8 mouse cellular contexts compared by ENCODE assay signal in the genomic region with DNA sequence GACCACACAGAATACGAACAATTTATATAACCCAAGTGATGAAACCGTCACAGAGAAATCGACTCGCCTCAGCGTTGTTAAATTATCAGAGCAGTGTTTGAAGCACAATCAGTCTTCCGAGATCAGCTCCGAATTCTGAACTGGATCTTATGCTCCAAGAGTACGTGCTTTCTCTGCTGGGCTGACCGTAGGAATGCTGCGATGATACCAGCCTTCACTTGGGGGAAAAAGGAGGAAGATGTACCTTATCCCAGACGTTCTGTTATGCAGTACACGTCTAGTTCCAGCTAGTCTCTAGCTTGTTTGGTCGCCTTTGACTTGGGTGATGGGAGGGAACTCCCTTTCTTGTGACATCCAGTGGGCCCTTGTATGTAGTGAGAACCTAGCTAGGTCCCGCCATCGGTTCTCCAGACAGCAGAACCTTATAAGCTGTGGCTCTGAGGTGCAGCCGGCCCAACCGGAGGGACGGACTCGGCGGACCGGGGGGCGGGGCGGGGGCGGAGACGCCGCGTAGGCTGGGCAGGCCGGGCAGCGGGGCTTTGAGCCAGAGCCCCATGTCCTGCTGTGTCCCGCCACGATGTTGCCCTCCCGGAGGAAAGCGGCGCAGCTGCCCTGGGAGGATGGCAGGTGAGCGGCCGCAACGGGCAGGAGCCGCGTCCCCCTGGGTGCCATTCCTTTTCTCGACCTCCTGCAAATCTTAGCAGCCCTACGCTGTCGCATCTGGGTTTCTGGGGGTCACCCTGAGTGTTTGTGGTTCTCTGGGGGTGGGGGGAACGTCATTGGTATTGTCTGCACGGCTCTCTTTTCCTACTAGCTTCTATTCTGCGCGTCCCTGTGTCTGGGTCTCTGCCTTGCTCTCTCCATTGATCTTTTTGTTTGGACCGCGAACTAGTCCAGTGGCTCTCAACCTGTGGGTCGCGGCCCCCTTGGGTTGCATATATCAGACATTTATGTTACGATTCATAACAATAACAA. TPM values are rescaled to one million over a fixed set of nuclear protein-coding genes. Genes with fewer than 3 reads are reported as not detected.
DNase-seq lines count a peak whose midpoint lies in the region; ATAC-seq and TF ChIP-seq lines count a peak whose summit lies in the region.

TSS of gene B4galt7 (plus strand) at position 331 of the 975 bp plus-strand sequence.

- H3K27me3 ChIP-seq in embryonic facial prominence, embryonic 14.5 days (replicated peaks; ENCODE audit: control insufficient read depth, insufficient read depth, low read length): no peaks in the 10 kb centered on the region
- no peaks in the 10 kb centered on the region for H3K27me3 ChIP-seq in limb, embryonic 14.5 days (ENCODE audit: control insufficient read depth, insufficient read depth, low read length)
- H3K27me3 ChIP-seq in midbrain, embryonic 16.5 days (ENCODE audit: control insufficient read depth, insufficient read depth, low read depth, low read length): no peaks in the 10 kb centered on the region
- no peaks in the 10 kb centered on the region for H3K27me3 ChIP-seq in spleen, adult 2 months (ENCODE audit: control insufficient read depth, insufficient read depth, low read length)

- TF ChIP-seq POLR2A in limb, embryonic 14.5 days (IDR thresholded peaks at IDR 0.05; ENCODE audit: borderline replicate concordance, extremely low read depth, insufficient read depth, insufficient read length): 0 out of 2 replicates have a peak, but pooled peaks have one; percentile 29
- peak; percentile 22 for TF ChIP-seq POLR2A in spleen, adult 2 months (IDR thresholded peaks at IDR 0.05; ENCODE audit: low read depth, low read length)

- H3K27ac ChIP-seq in embryonic facial prominence, embryonic 14.5 days (replicated peaks; ENCODE audit: low read depth, low read length): no peak within 1 kb of the TSS; the same call in 1 of the 2 replicates
- H3K27ac ChIP-seq in limb, embryonic 14.5 days (replicated peaks; ENCODE audit: low read depth, low read length): no peak within 1 kb of the TSS
- H3K27ac ChIP-seq in midbrain, embryonic 16.5 days (ENCODE audit: low read length): peak within 1 kb of the TSS; percentile 81
- H3K27ac ChIP-seq in spleen, adult 2 months (ENCODE audit: insufficient read depth, low read length): peak within 1 kb of the TSS; percentile 62

- peak within 1 kb of the TSS; percentile 68 for H3K4me2 ChIP-seq in embryonic facial prominence, embryonic 14.5 days (ENCODE audit: low read depth, low read length)
- H3K4me2 ChIP-seq in limb, embryonic 14.5 days (replicated peaks; ENCODE audit: low read depth, low read length, severe bottlenecking): peak within 1 kb of the TSS; percentile 48
- H3K4me2 ChIP-seq in midbrain, embryonic 16.5 days (ENCODE audit: low read length): peak within 1 kb of the TSS; percentile 76

- WGBS in embryonic facial prominence, embryonic 14.5 days: 11% methylated on average over 37 of the region's 51 CpGs
- 9% methylated on average over 51 of the region's 51 CpGs for WGBS in limb, embryonic 14.5 days
- 9% methylated on average over 45 of the region's 51 CpGs for WGBS in midbrain, embryonic 16.5 days
- 6% methylated on average over 47 of the region's 51 CpGs for WGBS in spleen, adult 2 months

- H3K9ac ChIP-seq in embryonic facial prominence, embryonic 14.5 days (ENCODE audit: low read depth, low read length): peak within 1 kb of the TSS; percentile 85
- H3K9ac ChIP-seq in limb, embryonic 14.5 days (ENCODE audit: low read depth, low read length, severe bottlenecking): peak within 1 kb of the TSS; percentile 77
- H3K9ac ChIP-seq in midbrain, embryonic 16.5 days (ENCODE audit: low read depth, low read length): peak within 1 kb of the TSS; percentile 94

- no peak for TF ChIP-seq CTCF in spleen, adult 2 months (IDR thresholded peaks at IDR 0.05; ENCODE audit: extremely low read depth, insufficient read depth, insufficient read length, insufficient replicate concordance)

- H3K4me3 ChIP-seq in embryonic facial prominence, embryonic 14.5 days (ENCODE audit: low read depth, low read length): peak within 1 kb of the TSS; percentile 90
- H3K4me3 ChIP-seq in limb, embryonic 14.5 days (replicated peaks; ENCODE audit: low read length): peak within 1 kb of the TSS; percentile 75
- peak within 1 kb of the TSS; percentile 95 for H3K4me3 ChIP-seq in midbrain, embryonic 16.5 days (ENCODE audit: low read depth, low read length)
- H3K4me3 ChIP-seq in spleen, adult 2 months (ENCODE audit: extremely low read depth, insufficient read depth, insufficient read length): peak within 1 kb of the TSS; percentile 96

- H3K9me3 ChIP-seq in embryonic facial prominence, embryonic 14.5 days (ENCODE audit: control insufficient read depth, low read length): no peaks in the 10 kb centered on the region
- no peaks in the 10 kb centered on the region for H3K9me3 ChIP-seq in limb, embryonic 14.5 days (ENCODE audit: control insufficient read depth, low read length)
- no peaks in the 10 kb centered on the region for H3K9me3 ChIP-seq in midbrain, embryonic 16.5 days (replicated peaks; ENCODE audit: control insufficient read depth, low read length, poor library complexity, severe bottlenecking)

- H3K36me3 ChIP-seq in embryonic facial prominence, embryonic 14.5 days (ENCODE audit: control insufficient read depth, insufficient read depth, low read length): peaks cover 41% of the 10 kb centered on the region
- peaks cover 44% of the 10 kb centered on the region for H3K36me3 ChIP-seq in limb, embryonic 14.5 days (ENCODE audit: control insufficient read depth, insufficient read depth, low read length)
- H3K36me3 ChIP-seq in midbrain, embryonic 16.5 days (ENCODE audit: control insufficient read depth, insufficient read depth, low read length): peaks cover 22% of the 10 kb centered on the region
- peaks cover 25% of the 10 kb centered on the region for H3K36me3 ChIP-seq in spleen, adult 2 months (ENCODE audit: control insufficient read depth, insufficient read depth, low read length)

- peak; percentile 80 for DNase-seq in 3134 (ENCODE audit: extremely low read depth, insufficient read length, low spot score)
- DNase-seq in adrenal gland, postnatal 36 days: peak; percentile 91 to 93
- peak; percentile 86 for DNase-seq in embryonic facial prominence, embryonic 14.5 days (ENCODE audit: low spot score)
- peak; percentile 87 for DNase-seq in heart, adult 8-10 months (ENCODE audit: low spot score)
- peak; percentile 89 for DNase-seq in kidney, adult 9 months
- peak; percentile 67 for DNase-seq in limb, embryonic 14.5 days (ENCODE audit: low spot score)
- DNase-seq in spleen, adult 2 months (ENCODE audit: low read depth in 1 of 2, low spot score in 2 of 2): peak; percentile 31 to 76

- H3K4me1 ChIP-seq in embryonic facial prominence, embryonic 14.5 days (ENCODE audit: control insufficient read depth, insufficient read depth, low read length): peaks cover 6% of the 10 kb centered on the region
- H3K4me1 ChIP-seq in limb, embryonic 14.5 days (ENCODE audit: control insufficient read depth, insufficient read depth, low read length): 0 out of 2 replicates have a peak, but pooled peaks cover 8% of the 10 kb centered on the region
- peaks cover 21% of the 10 kb centered on the region for H3K4me1 ChIP-seq in midbrain, embryonic 16.5 days (ENCODE audit: control insufficient read depth, insufficient read depth, low read length)
- H3K4me1 ChIP-seq in spleen, adult 2 months (ENCODE audit: control insufficient read depth, insufficient read depth, insufficient read length): peaks cover 5% of the 10 kb centered on the region; the same call in 1 of the 2 replicates

- peak; percentile 92 for ATAC-seq in embryonic facial prominence, embryonic 14.5 days (ENCODE audit: low read depth)
- ATAC-seq in limb, embryonic 14.5 days (ENCODE audit: low FRiP score, low read depth): peak; percentile 87
- peak; percentile 90 for ATAC-seq in midbrain, embryonic 16.5 days

RNA-seq across cellular contexts. Expression of gene B4galt7, which starts in this region (rescaled TPM):
- 10 to 100 TPM; 13.4 to 16.6 TPM for total RNA-seq in adrenal gland, postnatal 36 days (2021)
- 9.3 and 10.3 TPM in 2 replicates for polyA plus RNA-seq in embryonic facial prominence, embryonic 14.5 days (2014; fragmentation: Nextera tagmentation; extraction: Ambion mirVana)
- total RNA-seq in heart, adult 8-10 months (2022): 1 to 10 TPM; 8.0 to 9.1 (median 8.8) TPM
- polyA plus RNA-seq in limb, embryonic 14.5 days (2012; rRNA removed): 39.3 and 53.0 TPM in 2 replicates
- polyA plus RNA-seq in limb, embryonic 14.5 days (2014; fragmentation: Nextera tagmentation; extraction: Ambion mirVana): 10.1 and 12.5 TPM in 2 replicates
- 42.7 and 46.1 TPM in 2 replicates for polyA plus RNA-seq in midbrain, embryonic 16.5 days (2015; fragmentation: Nextera tagmentation; extraction: Ambion mirVana)
- polyA plus RNA-seq in spleen, adult 2 months (2012; rRNA removed): 22.8 and 25.7 TPM in 2 replicates

Comparison
In these comparisons a context has a peak if more than half of its experiments do, and no peak if none do; other contexts are left out.
1. H3K27ac ChIP-seq: peak in midbrain, embryonic 16.5 days (single experiment) and spleen, adult 2 months (single experiment); none in embryonic facial prominence, embryonic 14.5 days (single experiment) and limb, embryonic 14.5 days (single experiment).
2. Peak in every context shown above with its lines, with median percentiles within 50 percentile points of each other: DNase-seq, ATAC-seq, H3K4me2 ChIP-seq, H3K4me3 ChIP-seq and H3K9ac ChIP-seq.